Mouse (Mus musculus) embryo, embryonic 10 days (tissue): ENCODE results near the gene Olfr1133.
"Not testable (repeated sequence)": the region's sequence is repeated elsewhere in the genome, so short reads cannot be mapped to it uniquely, and the experiment has no call there.

Source experiments
- DNase-seq: peaks from one replicate; pipeline ENCODE4 v3.0.0-alpha.2; 2015; ENCODE audit warnings: low spot score

The Olfr1133 gene

DNA sequence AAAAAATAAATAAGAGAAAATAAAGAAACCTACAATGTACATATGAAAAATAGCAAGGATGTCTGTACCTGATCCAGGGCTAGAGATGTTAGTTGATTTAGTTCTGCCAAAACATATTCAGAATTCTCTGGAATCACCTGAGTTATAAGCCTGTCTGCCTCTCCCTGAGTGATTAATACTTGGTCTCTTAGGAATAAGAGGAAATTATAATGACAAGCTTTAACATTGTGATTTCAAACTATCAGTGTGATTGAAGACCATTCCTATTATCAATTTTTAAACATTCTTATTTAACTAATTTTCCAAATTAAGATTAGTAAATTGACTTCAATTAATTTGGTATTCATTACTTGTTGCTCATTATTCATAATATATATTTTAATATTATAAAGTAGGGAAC lies at the start of gene Olfr1133:
TSS of gene Olfr1133 (minus strand) at position 101 of the 400 bp plus-strand sequence.
- no peak for DNase-seq

DNA sequence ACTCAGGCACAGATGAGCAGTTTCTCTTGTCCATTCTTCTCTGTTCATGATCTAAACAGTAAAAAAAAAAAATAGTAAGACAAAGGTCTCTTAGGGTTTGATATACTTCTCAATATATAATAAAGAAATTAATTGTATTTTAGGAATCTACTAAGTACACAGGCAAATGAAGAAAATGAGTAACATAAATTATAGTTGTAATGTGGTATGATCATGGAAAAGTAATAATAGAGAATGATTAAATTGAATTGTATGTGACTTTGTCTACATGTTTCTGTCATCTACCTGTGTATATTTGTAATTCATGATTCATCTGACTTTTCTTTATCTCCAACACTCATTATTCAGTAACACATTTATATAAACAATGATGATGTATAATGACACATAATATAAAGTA lies 46.7 kb upstream of the Olfr1133 start, which contains the start of gene Olfr1136:
TSS of gene Olfr1136 (minus strand) at position 101 of the 400 bp plus-strand sequence.
- no peak for DNase-seq

DNA sequence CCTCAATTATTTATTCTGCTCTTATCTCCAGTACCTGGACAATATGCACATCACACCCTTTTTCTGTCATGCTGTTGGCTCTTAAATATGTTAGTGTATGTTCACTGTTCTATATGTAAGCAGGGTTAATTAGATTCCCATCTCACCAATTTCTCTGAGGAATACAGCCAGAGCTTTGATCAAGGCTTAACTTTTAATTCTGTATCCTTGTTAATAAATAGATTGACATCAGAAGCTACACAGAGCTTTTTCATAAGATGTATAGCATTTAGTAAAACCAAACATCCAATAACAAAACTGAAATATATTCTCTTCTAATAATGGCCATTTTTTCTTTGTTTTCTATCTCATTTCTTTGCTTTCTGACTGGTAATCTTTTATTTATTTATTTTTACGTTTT lies 26.4 kb upstream of the Olfr1133 start, which contains the start of gene Olfr1135:
TSS of gene Olfr1135 (minus strand) at position 101 of the 400 bp plus-strand sequence.
- DNase-seq: no peak

DNA sequence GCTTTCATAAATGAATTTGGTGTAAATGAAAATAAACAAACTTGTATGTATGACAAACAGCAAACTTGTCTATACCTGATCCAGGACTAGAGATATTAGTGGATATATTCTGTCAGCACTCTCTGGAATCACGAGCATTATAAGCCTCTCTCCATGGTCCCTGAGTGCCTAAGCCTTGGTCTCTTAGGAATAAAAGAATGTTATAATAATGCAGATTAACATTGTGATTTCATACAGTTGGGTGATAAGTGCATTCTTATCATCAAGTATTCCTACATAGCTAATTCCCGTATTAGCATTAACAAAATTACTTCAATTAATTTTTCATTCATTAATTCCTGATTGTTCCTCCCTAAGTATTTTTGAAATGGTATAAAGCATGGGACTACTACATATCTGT lies 11.2 kb upstream of the Olfr1133 start, which contains the start of gene Olfr1134:
TSS of gene Olfr1134 (minus strand) at position 101 of the 400 bp plus-strand sequence.
- no peak for DNase-seq

DNA sequence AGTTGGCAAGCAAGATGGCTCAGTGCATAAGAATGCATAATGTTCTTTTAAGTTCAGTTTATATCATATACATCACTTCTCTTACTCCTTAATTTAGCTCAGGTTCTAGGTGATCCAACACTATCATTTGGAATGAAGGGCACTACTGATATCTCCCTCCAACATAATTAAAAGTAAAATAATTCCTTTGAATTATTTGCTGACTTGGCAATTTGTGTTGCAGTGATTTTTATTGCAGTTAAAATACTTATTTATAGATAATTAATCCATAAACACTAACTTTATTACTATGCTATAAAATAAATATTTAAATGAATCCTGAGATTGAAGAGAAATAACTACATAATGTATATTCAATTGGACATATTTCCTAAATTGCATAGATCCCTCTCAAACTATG lies 4.7 kb downstream of the Olfr1133 start:
- no peak for DNase-seq

DNA sequence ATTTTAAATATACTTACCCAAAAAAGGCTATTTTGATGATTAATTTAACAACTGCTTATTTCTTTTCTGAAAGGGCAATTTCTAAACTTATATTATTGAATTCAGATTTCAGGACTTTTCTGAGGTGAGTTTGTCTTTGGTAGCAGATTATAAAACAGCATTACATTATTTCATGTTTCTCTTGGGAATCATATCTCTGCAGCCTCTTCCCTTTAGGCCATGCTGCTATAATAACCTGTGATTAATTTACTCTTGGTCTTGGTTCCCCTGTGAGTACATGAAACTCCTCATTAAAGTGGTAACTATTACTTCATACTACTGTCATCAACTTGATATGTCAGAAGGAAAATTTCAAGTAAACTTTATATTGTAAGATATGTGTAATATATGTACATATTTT lies 9.7 kb downstream of the Olfr1133 start, which contains the start of gene Olfr1132:
TSS of gene Olfr1132 (minus strand) at position 101 of the 400 bp plus-strand sequence.
- DNase-seq: no peak

DNA sequence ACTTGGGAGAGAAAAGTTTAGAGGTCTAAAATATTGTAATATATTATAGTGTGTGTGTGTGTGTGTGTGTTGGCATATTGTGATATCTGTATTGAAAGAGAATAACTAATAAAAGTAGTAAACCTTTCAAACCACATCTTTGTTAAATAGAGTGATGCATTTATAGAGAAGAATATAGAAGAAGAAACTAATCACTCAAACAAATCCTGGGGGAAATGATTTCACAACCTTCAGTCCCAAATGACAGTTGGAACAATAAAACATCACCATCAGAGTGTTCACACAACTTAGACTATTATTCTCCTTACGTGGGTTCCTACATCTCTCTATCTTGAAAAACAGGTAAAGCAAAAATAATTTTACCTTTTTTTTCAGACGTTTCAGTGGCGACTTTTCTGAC lies 20.4 kb downstream of the Olfr1133 start, which contains the start of gene Olfr1131:
TSS of gene Olfr1131 (plus strand) at position 301 of the 400 bp plus-strand sequence.
- no peak for DNase-seq

DNA sequence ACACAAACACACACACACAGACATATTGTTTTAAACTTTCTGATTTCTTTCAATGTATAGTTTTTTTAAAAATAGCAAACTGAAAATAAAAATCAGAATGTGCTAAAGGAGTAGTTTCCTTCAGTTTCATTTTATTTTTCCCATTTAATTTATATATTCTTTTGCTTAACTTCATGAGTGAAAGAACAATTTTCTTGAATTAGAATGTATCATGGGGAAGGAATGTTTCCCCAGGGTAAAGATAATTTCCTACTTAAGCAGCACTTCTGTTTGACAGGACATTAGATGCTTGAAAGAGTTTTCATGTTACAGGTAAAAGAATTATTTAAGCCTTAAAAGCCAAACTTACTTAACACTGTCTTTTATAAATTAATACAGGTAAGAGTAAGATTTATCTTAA lies 41.3 kb downstream of the Olfr1133 start, which contains the start of gene Olfr1130:
TSS of gene Olfr1130 (plus strand) at position 301 of the 400 bp plus-strand sequence.
- DNase-seq: not testable (repeated sequence)
